Mouse (Mus musculus): ENCODE measurements around the gene Gm49027. TPM values are rescaled to one million over a fixed set of nuclear protein-coding genes. Genes with fewer than 3 reads are reported as not detected.

The Gm49027 gene
- polyA plus RNA-seq (2012; rRNA removed): 5.1 and 5.2 TPM in 2 replicates

DNA sequence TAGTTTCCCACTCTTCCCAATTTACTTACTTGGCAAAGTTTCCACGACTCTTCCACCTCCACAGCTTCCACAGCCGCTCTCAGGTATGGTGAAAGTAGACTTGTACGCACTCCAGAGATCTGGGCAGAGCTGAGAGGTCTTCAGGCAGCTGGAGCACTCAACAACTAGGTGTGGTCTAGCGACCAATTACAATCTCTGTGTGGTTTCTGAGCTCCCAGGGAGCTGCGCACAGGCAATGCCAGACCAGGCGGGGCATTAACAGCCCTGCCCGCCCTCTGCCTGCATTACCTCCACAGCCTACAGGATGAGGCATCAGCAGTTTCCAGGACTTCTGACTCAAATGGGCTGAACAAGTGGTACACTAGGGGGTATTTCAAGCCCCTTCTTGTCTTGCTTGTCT, at the start of gene Gm49027:
Gene Gm49027, minus strand, starts transcription at position 208 of the 400 bp plus-strand sequence.
- TF ChIP-seq CTCF (IDR thresholded peaks at IDR 0.05; ENCODE audit: control insufficient read depth, insufficient read depth, insufficient replicate concordance, low read depth, low read length) (no peak), POLR2A (IDR thresholded peaks at IDR 0.05; ENCODE audit: control insufficient read depth, low read depth, low read length) (no peak)
- Histone ChIP-seq H3K36me3 (ENCODE audit: control insufficient read depth, insufficient read depth, low read length) (peaks cover 1% of the 10 kb centered on the region), H3K4me1 (ENCODE audit: control insufficient read depth, insufficient read depth, low read length) (peaks cover 7% of the 10 kb centered on the region), H3K27ac (ENCODE audit: control insufficient read depth, insufficient read depth, low read depth, low read length) (peak within 1 kb of the TSS; percentile 94), H3K4me3 (ENCODE audit: control insufficient read depth, low read depth, low read length) (peak within 1 kb of the TSS; percentile 96), H3K27me3 (ENCODE audit: control insufficient read depth, insufficient read depth, low read length) (no peaks in the 10 kb centered on the region)

- Histone ChIP-seq H3K4me3 (ENCODE audit: control insufficient read depth, low read depth, low read length) (peak overlapping the region; percentile 95), H3K27me3 (ENCODE audit: control insufficient read depth, insufficient read depth, low read length) (no peaks in the 10 kb centered on the region), H3K4me1 (ENCODE audit: control insufficient read depth, insufficient read depth, low read length) (peaks cover 2% of the 10 kb centered on the region), H3K27ac (ENCODE audit: control insufficient read depth, insufficient read depth, low read depth, low read length) (0 out of 2 replicates have a peak overlapping the region, but pooled peaks have one; percentile 16), H3K36me3 (ENCODE audit: control insufficient read depth, insufficient read depth, low read length) (no peaks in the 10 kb centered on the region)
- TF ChIP-seq POLR2A (IDR thresholded peaks at IDR 0.05; ENCODE audit: control insufficient read depth, low read depth, low read length) (no peak), CTCF (IDR thresholded peaks at IDR 0.05; ENCODE audit: control insufficient read depth, insufficient read depth, insufficient replicate concordance, low read depth, low read length) (no peak)
Measured at GRCm38 (mm10) chr5:123573362-123573761, 48.1 kb upstream of the Gm49027 start.

DNA sequence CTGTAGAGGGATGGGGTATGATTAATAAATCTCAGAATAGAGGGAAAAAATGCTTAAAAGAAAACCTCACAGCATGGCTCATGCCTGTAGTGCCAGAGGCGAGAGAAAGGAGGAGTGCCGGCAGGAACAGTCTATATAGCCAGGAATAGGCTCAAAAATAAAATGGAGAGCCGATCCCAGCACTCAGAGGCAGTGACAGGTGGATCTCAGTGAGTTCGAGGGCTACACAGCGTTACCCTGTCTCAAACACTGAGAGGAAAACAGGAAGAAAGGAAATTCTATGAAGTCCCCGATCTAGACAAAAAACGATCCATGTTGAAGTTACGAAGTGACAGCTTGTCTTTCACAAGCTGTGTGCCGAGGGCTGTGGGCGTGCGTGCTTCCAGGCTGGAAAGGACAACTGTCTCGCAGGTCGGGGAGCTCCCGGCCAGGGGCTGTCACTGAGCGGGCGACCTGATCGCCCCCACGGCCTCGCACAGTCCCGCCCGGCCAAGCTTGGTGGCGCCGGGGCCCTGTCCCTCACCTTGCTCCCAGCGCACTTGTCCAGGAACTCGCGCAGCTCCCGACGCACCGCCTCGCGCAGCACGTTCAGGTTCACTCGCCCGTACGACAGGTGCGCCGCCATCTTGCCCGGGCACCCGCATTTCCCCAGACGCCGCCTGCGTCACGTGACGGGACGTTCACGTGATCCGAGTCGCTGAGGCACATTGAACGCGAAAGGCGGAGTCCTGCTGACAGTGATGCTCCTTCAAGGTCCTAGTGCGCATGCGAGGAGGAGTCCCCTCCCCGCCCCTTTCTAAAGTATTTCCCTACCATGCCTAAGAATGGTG, 47.3 kb upstream of the Gm49027 start, which contains the start of gene Vps33a:
Gene Vps33a, minus strand, starts transcription at position 682 of the 830 bp plus-strand sequence.
- TF ChIP-seq POLR2A (IDR thresholded peaks at IDR 0.05; ENCODE audit: control insufficient read depth, low read depth, low read length) (peak; percentile 93), CTCF (IDR thresholded peaks at IDR 0.05; ENCODE audit: control insufficient read depth, insufficient read depth, insufficient replicate concordance, low read depth, low read length) (no peak)
- peak within 1 kb of the TSS; percentile 95 for H3K4me3 ChIP-seq (ENCODE audit: control insufficient read depth, low read depth, low read length)
- H3K36me3 ChIP-seq (ENCODE audit: control insufficient read depth, insufficient read depth, low read length): no peaks in the 10 kb centered on the region
- peaks cover 2% of the 10 kb centered on the region for H3K4me1 ChIP-seq (ENCODE audit: control insufficient read depth, insufficient read depth, low read length)
- peak within 1 kb of the TSS; percentile 81 for H3K27ac ChIP-seq (ENCODE audit: control insufficient read depth, insufficient read depth, low read depth, low read length)
- no peaks in the 10 kb centered on the region for H3K27me3 ChIP-seq (ENCODE audit: control insufficient read depth, insufficient read depth, low read length)

DNA sequence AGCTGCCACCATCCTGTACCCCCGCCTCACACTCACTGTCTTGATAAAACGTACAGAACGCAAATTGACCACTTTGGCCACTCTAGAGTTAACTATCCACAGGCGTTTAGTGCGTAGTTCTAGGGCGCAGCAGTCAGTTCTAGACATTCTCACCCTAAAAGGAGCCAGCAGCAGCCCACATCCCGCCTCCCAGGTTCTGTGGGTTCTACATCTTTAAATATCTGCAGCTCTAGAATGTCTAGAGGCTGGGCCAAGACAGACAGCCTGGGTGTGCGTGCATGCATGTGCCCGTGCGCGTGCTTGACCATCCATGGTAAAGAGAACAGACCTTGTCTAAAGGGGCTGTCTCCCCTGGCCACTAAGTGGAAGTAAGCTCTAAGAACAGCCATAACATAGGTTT, 35.8 kb upstream of the Gm49027 start:
- no peak for TF ChIP-seq CTCF (IDR thresholded peaks at IDR 0.05; ENCODE audit: control insufficient read depth, insufficient read depth, insufficient replicate concordance, low read depth, low read length)
- no peak for TF ChIP-seq POLR2A (IDR thresholded peaks at IDR 0.05; ENCODE audit: control insufficient read depth, low read depth, low read length)
- Histone ChIP-seq H3K4me1 (ENCODE audit: control insufficient read depth, insufficient read depth, low read length) (no peaks in the 10 kb centered on the region), H3K36me3 (ENCODE audit: control insufficient read depth, insufficient read depth, low read length) (peaks cover 2% of the 10 kb centered on the region), H3K27me3 (ENCODE audit: control insufficient read depth, insufficient read depth, low read length) (no peaks in the 10 kb centered on the region), H3K27ac (ENCODE audit: control insufficient read depth, insufficient read depth, low read depth, low read length) (no peak overlapping the region), H3K4me3 (ENCODE audit: control insufficient read depth, low read depth, low read length) (no peak overlapping the region)

DNA sequence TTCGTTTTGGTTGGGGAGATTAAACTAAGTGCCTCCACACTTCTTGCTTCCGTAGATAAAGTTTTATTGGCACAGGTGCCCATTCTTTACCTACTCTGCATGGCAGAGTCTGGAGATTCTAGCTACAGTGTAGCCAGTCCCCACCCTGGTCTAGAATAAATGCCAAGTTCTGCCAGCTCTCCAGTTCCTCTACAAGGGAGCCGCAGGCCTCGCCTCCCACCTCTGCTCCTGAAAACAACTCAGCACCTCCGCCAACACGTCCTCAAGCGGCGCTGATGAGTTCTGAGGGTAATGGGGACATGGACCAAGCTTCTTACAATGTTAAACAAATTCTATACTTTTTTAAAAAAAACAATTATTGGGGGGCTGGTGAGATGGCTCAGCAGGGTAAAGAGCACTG, 34.3 kb upstream of the Gm49027 start:
- Histone ChIP-seq H3K4me1 (ENCODE audit: control insufficient read depth, insufficient read depth, low read length) (no peaks in the 10 kb centered on the region), H3K4me3 (ENCODE audit: control insufficient read depth, low read depth, low read length) (no peak overlapping the region), H3K36me3 (ENCODE audit: control insufficient read depth, insufficient read depth, low read length) (peaks cover 2% of the 10 kb centered on the region), H3K27ac (ENCODE audit: control insufficient read depth, insufficient read depth, low read depth, low read length) (no peak overlapping the region), H3K27me3 (ENCODE audit: control insufficient read depth, insufficient read depth, low read length) (no peaks in the 10 kb centered on the region)
- TF ChIP-seq CTCF (IDR thresholded peaks at IDR 0.05; ENCODE audit: control insufficient read depth, insufficient read depth, insufficient replicate concordance, low read depth, low read length): no peak
- no peak for TF ChIP-seq POLR2A (IDR thresholded peaks at IDR 0.05; ENCODE audit: control insufficient read depth, low read depth, low read length)

DNA sequence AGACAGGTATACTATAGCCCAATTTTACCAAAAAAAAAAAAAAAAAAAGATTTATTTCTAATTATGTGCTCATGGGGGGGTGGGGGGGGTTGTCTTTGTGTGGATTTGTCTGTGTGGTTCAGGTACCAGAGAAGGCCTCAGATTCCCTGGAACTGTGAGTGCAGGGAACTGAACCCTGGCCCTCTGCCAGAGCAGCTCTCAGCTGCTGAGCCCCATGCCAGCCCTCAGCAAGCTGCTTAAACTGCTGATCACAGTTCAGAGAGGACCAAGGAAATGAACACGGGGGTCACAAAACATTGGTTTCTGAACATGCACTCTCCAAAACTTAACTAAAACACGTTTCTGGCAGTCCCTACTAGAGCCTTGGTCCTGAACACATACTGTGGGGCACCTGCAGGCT, 31.2 kb upstream of the Gm49027 start:
- TF ChIP-seq CTCF (IDR thresholded peaks at IDR 0.05; ENCODE audit: control insufficient read depth, insufficient read depth, insufficient replicate concordance, low read depth, low read length) (no peak), POLR2A (IDR thresholded peaks at IDR 0.05; ENCODE audit: control insufficient read depth, low read depth, low read length) (no peak)
- Histone ChIP-seq H3K4me3 (ENCODE audit: control insufficient read depth, low read depth, low read length) (no peak overlapping the region), H3K27ac (ENCODE audit: control insufficient read depth, insufficient read depth, low read depth, low read length) (no peak overlapping the region), H3K27me3 (ENCODE audit: control insufficient read depth, insufficient read depth, low read length) (no peaks in the 10 kb centered on the region), H3K36me3 (ENCODE audit: control insufficient read depth, insufficient read depth, low read length) (no peaks in the 10 kb centered on the region; the same call in 1 of the 2 replicates), H3K4me1 (ENCODE audit: control insufficient read depth, insufficient read depth, low read length) (no peaks in the 10 kb centered on the region)

DNA sequence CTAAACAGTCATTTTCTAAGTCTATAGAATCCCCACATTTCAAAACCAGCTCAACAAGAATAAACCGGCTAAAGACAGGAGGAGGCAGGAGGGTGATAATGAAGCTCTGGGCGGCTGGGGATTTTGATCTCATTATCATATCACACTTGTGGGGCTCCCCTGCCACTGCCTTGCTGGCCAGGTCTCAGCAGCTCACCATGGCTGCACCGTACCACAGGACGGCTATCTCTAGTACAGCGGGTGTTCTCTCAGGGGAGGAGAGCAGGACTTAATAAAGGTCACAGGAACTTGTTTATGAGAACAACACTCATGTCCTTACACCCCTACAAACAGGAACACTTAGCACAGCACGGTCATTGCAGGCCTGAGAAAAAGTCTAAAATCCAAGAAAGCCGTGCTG, 30.4 kb upstream of the Gm49027 start:
- TF ChIP-seq CTCF (IDR thresholded peaks at IDR 0.05; ENCODE audit: control insufficient read depth, insufficient read depth, insufficient replicate concordance, low read depth, low read length) (no peak), POLR2A (IDR thresholded peaks at IDR 0.05; ENCODE audit: control insufficient read depth, low read depth, low read length) (no peak)
- no peak overlapping the region for H3K27ac ChIP-seq (ENCODE audit: control insufficient read depth, insufficient read depth, low read depth, low read length)
- no peaks in the 10 kb centered on the region for H3K4me1 ChIP-seq (ENCODE audit: control insufficient read depth, insufficient read depth, low read length)
- no peaks in the 10 kb centered on the region for H3K27me3 ChIP-seq (ENCODE audit: control insufficient read depth, insufficient read depth, low read length)
- no peaks in the 10 kb centered on the region; the same call in 1 of the 2 replicates for H3K36me3 ChIP-seq (ENCODE audit: control insufficient read depth, insufficient read depth, low read length)
- no peak overlapping the region for H3K4me3 ChIP-seq (ENCODE audit: control insufficient read depth, low read depth, low read length)
